Mouse (Mus musculus): ENCODE data around the gene Eef1a1. TPM values are rescaled to one million over a fixed set of nuclear protein-coding genes. Genes with fewer than 3 reads are reported as not detected.
"Not testable (repeated sequence)": the region's sequence is repeated elsewhere in the genome, so short reads cannot be mapped to it uniquely, and the experiment has no call there.

Gene Eef1a1
- polyA plus RNA-seq, 1 experiment from 2014 or later: 1,954 TPM

- TF ChIP-seq CTCF (IDR thresholded peaks at IDR 0.05; ENCODE audit: low read depth): no peak
- no peaks in the 10 kb centered on the region for H3K4me1 ChIP-seq (replicated peaks; ENCODE audit: control insufficient read depth, insufficient read depth, low read length)
- H3K9ac ChIP-seq (ENCODE audit: low read depth, low read length): no peak overlapping the region
- H3K4me2 ChIP-seq (replicated peaks; ENCODE audit: low read depth): no peak overlapping the region
- peak overlapping the region; percentile 57 for H3K27ac ChIP-seq (ENCODE audit: low read depth, low read length)
- H3K4me3 ChIP-seq (ENCODE audit: low read depth, low read length): no peak overlapping the region
- H3K27me3 ChIP-seq (replicated peaks; ENCODE audit: control insufficient read depth, insufficient read depth, low read length): no peaks in the 10 kb centered on the region
- no peaks in the 10 kb centered on the region for H3K36me3 ChIP-seq (ENCODE audit: control insufficient read depth, insufficient read depth)
- no peak for ATAC-seq
- 29% methylated on average over 3 of the region's 3 CpGs for WGBS
- H3K9me3 ChIP-seq (ENCODE audit: control insufficient read depth): no peaks in the 10 kb centered on the region
Measured at GRCm38 (mm10) chr9:78491169-78491568, 2.2 kb upstream of the Eef1a1 start.

DNA sequence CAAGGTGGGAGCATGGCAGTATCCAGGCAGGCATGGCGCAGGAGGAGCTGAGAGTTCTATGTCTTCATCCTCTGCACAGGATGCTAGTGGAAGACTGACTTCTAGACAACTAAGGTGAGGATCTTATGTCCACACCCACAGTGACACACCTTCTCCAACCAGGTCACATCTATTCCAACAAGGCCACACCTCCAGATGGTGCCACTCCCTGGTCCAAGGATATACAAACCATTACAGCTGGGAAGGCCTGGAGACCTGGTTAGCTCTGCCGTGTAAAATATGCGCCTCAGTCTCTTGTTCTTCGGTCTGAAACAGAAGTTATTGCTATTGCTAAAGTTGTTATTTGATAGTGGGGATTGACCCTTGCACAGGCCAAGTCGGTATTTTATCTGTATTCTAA is 930 bp downstream of the Eef1a1 start:
- ATAC-seq; H3K27ac ChIP-seq (ENCODE audit: low read depth, low read length); H3K27me3 ChIP-seq (replicated peaks; ENCODE audit: control insufficient read depth, insufficient read depth, low read length); H3K4me1 ChIP-seq (replicated peaks; ENCODE audit: control insufficient read depth, insufficient read depth, low read length); H3K9ac ChIP-seq (ENCODE audit: low read depth, low read length); H3K4me3 ChIP-seq (ENCODE audit: low read depth, low read length); H3K36me3 ChIP-seq (ENCODE audit: control insufficient read depth, insufficient read depth); H3K9me3 ChIP-seq (ENCODE audit: control insufficient read depth): not testable (repeated sequence)
- peak overlapping the region; percentile 63; the same call in 1 of the 2 replicates for H3K4me2 ChIP-seq (replicated peaks; ENCODE audit: low read depth)
- WGBS: 57% methylated on average over 5 of the region's 5 CpGs

- no peak overlapping the region for H3K27ac ChIP-seq (ENCODE audit: low read depth, low read length)
- WGBS: 76% methylated on average over 3 of the region's 3 CpGs
- no peak for ATAC-seq
- TF ChIP-seq CTCF (IDR thresholded peaks at IDR 0.05; ENCODE audit: low read depth): no peak
- H3K4me1 ChIP-seq (replicated peaks; ENCODE audit: control insufficient read depth, insufficient read depth, low read length): no peaks in the 10 kb centered on the region
- no peak overlapping the region for H3K4me2 ChIP-seq (replicated peaks; ENCODE audit: low read depth)
- H3K9me3 ChIP-seq (ENCODE audit: control insufficient read depth): no peaks in the 10 kb centered on the region
- H3K36me3 ChIP-seq (ENCODE audit: control insufficient read depth, insufficient read depth): peaks cover 6% of the 10 kb centered on the region; the same call in 1 of the 2 replicates
- no peak overlapping the region for H3K9ac ChIP-seq (ENCODE audit: low read depth, low read length)
- H3K4me3 ChIP-seq (ENCODE audit: low read depth, low read length): no peak overlapping the region
- no peaks in the 10 kb centered on the region for H3K27me3 ChIP-seq (replicated peaks; ENCODE audit: control insufficient read depth, insufficient read depth, low read length)
Measured at GRCm38 (mm10) chr9:78484660-78485059, 4.3 kb downstream of the Eef1a1 start.

DNA sequence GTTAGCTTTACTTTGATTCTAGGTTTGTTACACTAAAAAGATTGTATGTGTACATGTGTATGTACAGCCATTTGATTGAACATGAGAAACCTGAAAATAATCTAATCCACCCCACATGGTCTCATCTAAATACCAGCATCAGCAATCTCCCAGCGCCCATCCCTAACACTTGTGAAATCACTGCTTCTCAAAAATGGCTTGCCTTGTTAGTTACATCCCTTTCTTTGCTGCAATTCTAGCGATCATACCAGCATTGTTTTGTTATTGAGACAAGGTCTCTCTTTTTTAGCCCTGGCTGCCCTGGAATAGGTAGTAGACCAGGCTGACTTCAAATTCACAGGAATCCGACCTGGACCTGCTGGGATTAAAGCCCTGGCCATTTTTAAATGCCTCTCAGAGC is 6.6 kb downstream of the Eef1a1 start:
- peak overlapping the region; percentile 67 for H3K4me2 ChIP-seq (replicated peaks; ENCODE audit: low read depth)
- no peaks in the 10 kb centered on the region for H3K27me3 ChIP-seq (replicated peaks; ENCODE audit: control insufficient read depth, insufficient read depth, low read length)
- no peak for ATAC-seq
- no peaks in the 10 kb centered on the region for H3K9me3 ChIP-seq (ENCODE audit: control insufficient read depth)
- no peak for TF ChIP-seq CTCF (IDR thresholded peaks at IDR 0.05; ENCODE audit: low read depth)
- no peaks in the 10 kb centered on the region for H3K4me1 ChIP-seq (replicated peaks; ENCODE audit: control insufficient read depth, insufficient read depth, low read length)
- 14% methylated on average over 3 of the region's 3 CpGs for WGBS
- H3K4me3 ChIP-seq (ENCODE audit: low read depth, low read length): peak overlapping the region; percentile 98
- H3K9ac ChIP-seq (ENCODE audit: low read depth, low read length): peak overlapping the region; percentile 99; the same call in 1 of the 2 replicates
- H3K27ac ChIP-seq (ENCODE audit: low read depth, low read length): peak overlapping the region; percentile 97
- peaks cover 19% of the 10 kb centered on the region for H3K36me3 ChIP-seq (ENCODE audit: control insufficient read depth, insufficient read depth)

- peak overlapping the region; percentile 97 for H3K27ac ChIP-seq (ENCODE audit: low read depth, low read length)
- under 1% methylated on average over 63 of the region's 77 CpGs for whole genome bisulfite sequencing
- TF ChIP-seq CTCF (IDR thresholded peaks at IDR 0.05; ENCODE audit: low read depth): peak; percentile 16; the same call in 1 of the 2 replicates
- H3K27me3 ChIP-seq (replicated peaks; ENCODE audit: control insufficient read depth, insufficient read depth, low read length): no peaks in the 10 kb centered on the region
- H3K9ac ChIP-seq (ENCODE audit: low read depth, low read length): peak overlapping the region; percentile 99
- peak overlapping the region; percentile 98 for H3K4me3 ChIP-seq (ENCODE audit: low read depth, low read length)
- H3K4me1 ChIP-seq (replicated peaks; ENCODE audit: control insufficient read depth, insufficient read depth, low read length): no peaks in the 10 kb centered on the region
- peak; percentile 94 for ATAC-seq
- peak overlapping the region; percentile 67 for H3K4me2 ChIP-seq (replicated peaks; ENCODE audit: low read depth)
- H3K36me3 ChIP-seq (ENCODE audit: control insufficient read depth, insufficient read depth): peaks cover 21% of the 10 kb centered on the region
- no peaks in the 10 kb centered on the region for H3K9me3 ChIP-seq (ENCODE audit: control insufficient read depth)
Measured at GRCm38 (mm10) chr9:78481423-78482331, 7.3 kb downstream of the Eef1a1 start.

GRCm38 (mm10) chr9:78480706-78481358 is 8.1 kb downstream of the Eef1a1 start:
- peak overlapping the region; percentile 67 for H3K4me2 ChIP-seq (replicated peaks; ENCODE audit: low read depth)
- H3K36me3 ChIP-seq (ENCODE audit: control insufficient read depth, insufficient read depth): peaks cover 21% of the 10 kb centered on the region
- H3K4me1 ChIP-seq (replicated peaks; ENCODE audit: control insufficient read depth, insufficient read depth, low read length): no peaks in the 10 kb centered on the region
- H3K9me3 ChIP-seq (ENCODE audit: control insufficient read depth): no peaks in the 10 kb centered on the region
- peak; percentile 52 for ATAC-seq
- TF ChIP-seq CTCF (IDR thresholded peaks at IDR 0.05; ENCODE audit: low read depth): no peak
- whole genome bisulfite sequencing: under 1% methylated on average over 46 of the region's 46 CpGs
- peak overlapping the region; percentile 98 for H3K4me3 ChIP-seq (ENCODE audit: low read depth, low read length)
- peak overlapping the region; percentile 99 for H3K9ac ChIP-seq (ENCODE audit: low read depth, low read length)
- H3K27ac ChIP-seq (ENCODE audit: low read depth, low read length): peak overlapping the region; percentile 97
- no peaks in the 10 kb centered on the region for H3K27me3 ChIP-seq (replicated peaks; ENCODE audit: control insufficient read depth, insufficient read depth, low read length)

GRCm38 (mm10) chr9:78480227-78480626 is 8.7 kb downstream of the Eef1a1 start:
- Histone ChIP-seq H3K4me2 (replicated peaks; ENCODE audit: low read depth) (peak overlapping the region; percentile 67), H3K27ac (ENCODE audit: low read depth, low read length) (peak overlapping the region; percentile 97; the same call in 1 of the 2 replicates), H3K9ac (ENCODE audit: low read depth, low read length) (peak overlapping the region; percentile 99), H3K36me3 (ENCODE audit: control insufficient read depth, insufficient read depth) (peaks cover 23% of the 10 kb centered on the region), H3K4me3 (ENCODE audit: low read depth, low read length) (peak overlapping the region; percentile 98)
- ATAC-seq; H3K9me3 ChIP-seq (ENCODE audit: control insufficient read depth); H3K4me1 ChIP-seq (replicated peaks; ENCODE audit: control insufficient read depth, insufficient read depth, low read length); H3K27me3 ChIP-seq (replicated peaks; ENCODE audit: control insufficient read depth, insufficient read depth, low read length): not testable (repeated sequence)
- WGBS: under 1% methylated on average over 13 of the region's 13 CpGs

GRCm38 (mm10) chr9:78479308-78479707 is 9.6 kb downstream of the Eef1a1 start:
- 19% methylated on average over 6 of the region's 8 CpGs for WGBS
- H3K36me3 ChIP-seq (ENCODE audit: control insufficient read depth, insufficient read depth): peaks cover 25% of the 10 kb centered on the region
- H3K27me3 ChIP-seq (replicated peaks; ENCODE audit: control insufficient read depth, insufficient read depth, low read length); H3K9ac ChIP-seq (ENCODE audit: low read depth, low read length); ATAC-seq; H3K9me3 ChIP-seq (ENCODE audit: control insufficient read depth); H3K4me1 ChIP-seq (replicated peaks; ENCODE audit: control insufficient read depth, insufficient read depth, low read length); H3K27ac ChIP-seq (ENCODE audit: low read depth, low read length): not testable (repeated sequence)
- peak overlapping the region; percentile 67 for H3K4me2 ChIP-seq (replicated peaks; ENCODE audit: low read depth)
- H3K4me3 ChIP-seq (ENCODE audit: low read depth, low read length): peak overlapping the region; percentile 23; the same call in 1 of the 2 replicates

Measured in intestine, postnatal 0 days (tissue).